Mouse (Mus musculus) bone marrow macrophage, adult 2 months (primary cell): ENCODE data around the gene Mob3b. TPM values are rescaled to one million over a fixed set of nuclear protein-coding genes. Genes with fewer than 3 reads are reported as not detected.

ENCODE experiments used
- H3K27ac ChIP-seq: 2 replicates; pipeline ENCODE4 v1.5.1; 2012; ENCODE audit warnings: low read depth, low read length; ENCODE audit not compliant: insufficient read depth
- H3K4me1 ChIP-seq: 2 replicates; pipeline ENCODE4 v1.6.1; 2012; ENCODE audit warnings: low read length; ENCODE audit not compliant: control insufficient read depth, insufficient read depth
- H3K4me3 ChIP-seq: 2 replicates; pipeline ENCODE4 v1.5.1; 2012; ENCODE audit warnings: mild to moderate bottlenecking, low read length, moderate library complexity; ENCODE audit not compliant: insufficient read depth
- CTCF ChIP-seq: IDR thresholded peaks from 2 replicates; pipeline ENCODE4 v1.5.1; 2012; ENCODE audit warnings: low read depth, mild to moderate bottlenecking, low read length, moderate library complexity
- POLR2A ChIP-seq: IDR thresholded peaks from 2 replicates; pipeline ENCODE4 v1.6.1; 2012; ENCODE audit warnings: mild to moderate bottlenecking, low read depth, low read length, borderline replicate concordance
- polyA plus RNA-seq: library from polyadenylated mRNA; stranded (reverse); fragments of >200 nt; gene quantifications from 2 replicates; pipeline ENCODE4 v1.2.4, GENCODE M21; 2012; ENCODE audit not compliant: missing spikeins, insufficient read depth, insufficient read length

Mob3b gene
- polyA plus RNA-seq, 1 experiment, result 11.4 TPM

DNA sequence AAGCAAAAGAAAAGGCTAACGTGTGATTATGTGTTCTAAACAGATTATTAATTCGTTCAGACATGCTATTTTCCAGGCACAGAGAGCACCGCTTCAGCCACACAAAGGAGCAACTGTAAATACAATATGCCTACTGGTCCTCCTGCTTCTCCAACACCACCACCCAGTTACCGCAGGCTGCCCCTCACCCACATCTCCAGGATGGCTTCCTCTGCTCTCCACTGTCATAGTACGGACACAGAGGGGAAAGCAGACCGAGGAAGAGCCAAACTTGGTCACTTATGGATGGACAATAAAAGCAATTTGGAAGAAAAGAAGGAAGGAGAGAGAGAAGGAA is 163.7 kb downstream of the Mob3b start:
- no peak for TF ChIP-seq POLR2A
- no peak for TF ChIP-seq CTCF
- Histone ChIP-seq H3K4me3 (no peak overlapping the region), H3K27ac (no peak overlapping the region), H3K4me1 (no peaks in the 10 kb centered on the region)

DNA sequence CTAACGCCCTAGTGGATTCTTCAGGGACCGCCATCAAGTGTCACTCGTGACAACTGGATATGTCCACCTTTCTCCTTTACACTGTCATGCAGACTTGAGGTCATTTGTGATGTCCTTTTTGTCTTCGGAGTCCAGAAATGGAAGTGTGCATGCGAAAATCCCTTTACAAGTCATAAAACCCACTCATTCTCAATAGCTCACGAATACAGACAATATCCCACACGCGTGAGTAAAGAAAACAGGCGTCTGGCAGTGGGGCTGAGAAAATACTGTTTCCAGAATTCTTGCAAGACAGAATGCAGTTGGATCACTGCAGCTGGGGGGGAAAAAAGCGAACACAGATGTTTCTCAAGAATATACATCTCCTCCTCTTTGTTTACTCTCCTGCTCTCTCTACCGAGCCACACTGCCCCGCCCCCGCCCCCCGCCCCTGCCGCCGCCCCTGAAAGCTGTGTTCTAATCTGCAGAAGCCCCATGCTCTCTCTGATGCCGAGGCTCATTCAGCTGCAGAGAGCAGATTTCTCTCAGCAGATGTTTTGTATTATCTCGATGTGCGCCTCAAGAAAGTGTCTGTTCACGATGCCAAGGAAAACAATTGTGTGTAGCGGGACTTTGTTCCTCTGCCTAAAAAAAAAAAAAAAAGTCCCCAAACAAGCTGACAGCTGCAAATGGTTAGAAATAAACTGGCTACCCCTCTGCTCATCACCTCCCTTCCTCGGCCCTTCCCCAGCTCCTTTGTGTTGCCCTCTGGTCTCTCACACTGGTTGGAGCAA is 164.2 kb downstream of the Mob3b start:
- H3K27ac ChIP-seq, result no peak overlapping the region
- no peak overlapping the region for H3K4me3 ChIP-seq
- no peak for TF ChIP-seq CTCF
- TF ChIP-seq POLR2A, result no peak
- no peaks in the 10 kb centered on the region for H3K4me1 ChIP-seq

DNA sequence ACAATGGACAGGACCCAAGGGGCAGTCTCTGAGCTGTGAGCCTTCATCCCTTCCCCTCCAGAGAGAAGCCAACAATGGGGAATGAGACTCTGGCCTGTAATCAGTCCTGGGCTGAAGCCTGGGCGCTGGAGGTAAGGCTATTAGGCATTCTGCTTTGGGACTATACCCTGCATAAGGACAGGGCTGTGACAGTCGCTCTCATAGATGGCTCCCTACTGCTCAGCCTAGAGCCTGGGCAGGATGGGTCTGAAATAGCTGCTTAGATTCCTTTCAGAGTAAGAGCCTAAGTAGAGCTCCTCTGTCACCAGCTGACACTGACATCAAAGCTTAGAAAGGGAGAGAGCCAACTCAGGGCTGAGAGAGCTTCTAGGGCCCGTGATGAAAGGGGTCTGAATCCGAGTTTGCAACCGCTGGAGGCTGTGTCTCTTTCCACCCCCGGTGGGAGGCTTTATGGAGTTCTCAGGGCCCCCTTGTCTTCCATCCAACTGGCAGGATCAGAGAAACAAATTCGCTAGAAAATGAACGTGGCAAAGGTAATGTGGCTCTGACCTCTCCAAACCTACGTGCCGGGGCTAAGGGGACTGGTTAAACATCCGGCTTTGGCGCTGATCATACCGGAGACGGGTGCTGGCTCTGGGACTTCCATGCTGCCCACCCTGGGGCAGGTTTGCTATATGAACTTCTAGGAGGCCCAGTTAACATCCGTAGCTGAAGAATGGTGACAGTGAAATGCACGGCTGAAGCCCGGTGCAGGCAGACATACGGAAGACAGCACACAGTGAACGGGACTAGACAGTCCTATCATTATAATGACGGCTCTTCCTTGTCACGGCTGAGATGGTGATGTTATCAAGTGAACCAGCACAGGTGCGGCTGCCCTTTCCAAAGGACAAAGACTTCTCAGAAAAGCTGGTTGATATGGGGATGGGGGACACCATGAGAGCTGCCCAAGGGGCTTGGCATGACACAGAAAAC is 165.1 kb downstream of the Mob3b start:
- no peak for TF ChIP-seq CTCF
- no peak for TF ChIP-seq POLR2A
- H3K27ac ChIP-seq, result no peak overlapping the region
- no peaks in the 10 kb centered on the region for H3K4me1 ChIP-seq
- no peak overlapping the region for H3K4me3 ChIP-seq

DNA sequence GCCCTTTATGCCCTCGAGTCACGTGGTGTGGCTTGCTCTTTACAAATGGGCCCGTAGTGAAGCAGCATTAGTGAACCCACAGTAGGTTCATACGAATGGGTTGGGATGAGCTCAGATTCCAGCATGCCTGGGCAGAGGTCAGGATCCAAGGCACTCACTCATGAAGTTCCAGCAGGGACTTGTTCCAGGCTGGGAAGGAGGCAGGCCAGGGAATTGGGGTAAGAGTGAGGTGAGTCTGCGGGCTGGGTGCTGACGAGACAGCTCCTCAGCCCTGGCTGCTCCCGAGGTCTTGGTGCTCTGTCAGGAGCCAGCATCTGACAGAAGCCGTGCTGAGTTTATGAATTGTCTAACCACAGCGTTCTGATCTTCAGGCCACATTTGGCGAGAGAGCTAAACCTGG is 166.2 kb downstream of the Mob3b start:
- TF ChIP-seq CTCF, result no peak
- TF ChIP-seq POLR2A, result no peak
- no peak overlapping the region for H3K27ac ChIP-seq
- no peaks in the 10 kb centered on the region for H3K4me1 ChIP-seq
- H3K4me3 ChIP-seq, result no peak overlapping the region

DNA sequence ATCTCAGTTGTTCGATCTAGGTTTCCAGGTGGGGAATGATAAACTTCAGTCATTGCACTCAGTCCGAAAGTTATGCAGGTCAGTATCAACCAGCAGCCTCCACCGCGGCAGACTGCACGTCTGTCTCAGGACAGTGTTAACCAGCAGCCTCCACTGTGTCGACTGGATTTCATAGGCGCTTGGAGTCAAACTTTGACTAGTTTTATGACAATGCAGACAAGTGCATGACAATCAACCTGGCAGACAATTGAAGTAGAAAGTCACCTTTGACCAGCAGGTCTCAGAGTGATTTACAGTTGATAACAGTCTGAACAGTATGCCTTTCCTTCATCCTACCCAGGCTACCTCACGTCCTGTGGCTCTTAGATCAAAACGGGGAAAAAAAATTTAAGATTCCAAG is 166.6 kb downstream of the Mob3b start:
- no peak overlapping the region for H3K27ac ChIP-seq
- no peaks in the 10 kb centered on the region for H3K4me1 ChIP-seq
- TF ChIP-seq POLR2A (no peak), CTCF (no peak)
- H3K4me3 ChIP-seq, result no peak overlapping the region

DNA sequence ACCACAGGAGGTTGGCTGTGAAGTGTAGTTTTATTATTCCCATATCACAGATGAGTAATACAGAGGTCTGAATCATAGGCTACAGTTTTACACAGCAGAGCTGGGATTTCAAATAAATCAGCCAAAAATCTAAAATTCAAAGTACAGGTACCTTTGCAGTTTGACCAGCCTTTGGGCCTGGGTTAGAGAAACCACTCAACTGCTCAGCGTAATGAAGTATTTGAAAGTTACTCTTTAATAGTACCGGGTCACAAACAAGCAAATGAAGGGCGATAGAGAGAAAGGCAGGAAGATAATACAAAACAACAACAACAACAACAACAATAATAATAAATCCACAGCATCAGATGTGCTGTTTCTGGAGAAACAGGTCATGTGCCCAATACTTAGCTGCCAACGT is 169.7 kb downstream of the Mob3b start:
- H3K27ac ChIP-seq, result no peak overlapping the region
- H3K4me3 ChIP-seq, result no peak overlapping the region
- no peaks in the 10 kb centered on the region for H3K4me1 ChIP-seq
- TF ChIP-seq POLR2A, result no peak
- no peak for TF ChIP-seq CTCF

DNA sequence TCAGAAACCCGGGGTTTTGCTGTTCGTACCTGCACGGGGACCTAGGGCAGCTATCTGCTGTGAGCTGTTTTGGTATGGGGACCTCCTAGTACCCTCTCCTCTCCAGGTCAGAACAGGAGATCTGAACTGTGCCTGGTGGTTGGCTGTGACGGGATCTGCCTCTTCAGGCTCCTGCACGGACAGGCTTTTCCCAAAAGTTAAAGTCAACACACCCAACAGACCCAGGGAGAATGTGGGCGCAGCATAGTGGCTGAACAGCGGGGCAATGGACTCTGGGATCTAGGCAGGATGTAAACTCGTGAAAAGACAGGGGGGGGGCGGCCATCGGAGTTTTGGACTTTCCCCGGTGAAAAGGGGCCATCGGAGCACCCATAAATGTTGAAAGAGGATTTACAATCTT is 170.2 kb downstream of the Mob3b start:
- H3K4me3 ChIP-seq, result no peak overlapping the region
- no peak overlapping the region for H3K27ac ChIP-seq
- no peak for TF ChIP-seq CTCF
- TF ChIP-seq POLR2A, result no peak
- no peaks in the 10 kb centered on the region for H3K4me1 ChIP-seq

DNA sequence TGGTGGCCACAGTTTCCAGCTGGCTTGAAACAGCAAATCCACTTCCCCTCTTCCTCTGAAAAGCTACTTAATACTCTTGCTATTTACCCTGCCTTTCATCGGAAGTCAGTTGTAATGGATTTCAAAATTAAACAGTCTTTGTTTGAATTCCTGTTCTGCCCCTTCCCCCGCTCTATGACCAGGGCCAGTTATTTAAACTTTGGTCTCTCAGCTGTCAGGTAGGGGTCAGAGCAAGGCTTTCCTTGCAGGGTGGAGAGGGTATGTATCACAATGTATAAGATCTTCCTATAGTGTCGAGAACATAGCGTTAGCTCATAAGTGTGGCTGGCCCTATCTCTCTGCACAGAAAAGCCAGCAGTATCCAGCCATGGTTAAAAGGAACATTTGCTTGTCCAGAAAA is 170.6 kb downstream of the Mob3b start:
- H3K4me1 ChIP-seq, result no peaks in the 10 kb centered on the region
- H3K27ac ChIP-seq, result no peak overlapping the region
- no peak for TF ChIP-seq POLR2A
- no peak for TF ChIP-seq CTCF
- H3K4me3 ChIP-seq, result no peak overlapping the region

DNA sequence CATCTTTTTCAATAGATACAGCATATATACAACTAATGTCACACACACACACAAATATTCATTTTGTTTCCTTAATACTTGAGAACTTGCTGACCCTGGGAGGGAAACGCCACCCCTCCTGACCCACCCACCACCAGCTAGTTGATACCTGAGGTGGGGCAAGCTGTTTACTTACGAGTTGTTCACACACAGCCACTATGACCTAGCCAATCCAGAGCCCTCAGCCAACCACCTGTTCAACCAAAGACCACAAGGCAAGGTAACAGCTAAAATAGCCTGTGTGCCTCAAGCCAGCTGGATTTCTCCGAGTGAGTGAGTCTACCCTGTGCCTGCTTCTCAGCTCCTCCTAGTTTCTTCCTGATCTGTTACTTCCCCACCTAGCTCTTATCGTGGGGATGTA is 172.9 kb downstream of the Mob3b start:
- no peaks in the 10 kb centered on the region for H3K4me1 ChIP-seq
- no peak overlapping the region for H3K4me3 ChIP-seq
- TF ChIP-seq POLR2A (no peak), CTCF (no peak)
- H3K27ac ChIP-seq, result no peak overlapping the region

DNA sequence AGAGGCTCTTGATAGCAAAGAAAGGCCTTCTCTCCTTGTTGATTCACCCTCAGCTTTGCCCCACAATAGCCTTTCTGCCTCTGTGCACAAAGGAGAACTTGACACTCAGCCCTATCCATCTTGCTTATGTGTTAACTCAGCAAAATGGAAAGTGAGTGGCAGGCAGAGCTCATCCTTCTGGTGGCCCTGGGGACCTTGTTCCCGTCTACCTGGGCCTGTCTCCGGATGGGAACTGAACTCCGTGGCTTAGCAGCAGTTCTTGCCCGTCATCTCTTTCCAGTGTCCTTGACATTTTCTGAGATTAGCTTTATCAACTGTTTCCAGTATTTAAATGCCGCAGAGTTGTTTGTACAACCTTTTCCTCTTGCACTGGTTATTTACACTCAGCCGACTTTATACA is 173.8 kb downstream of the Mob3b start:
- Histone ChIP-seq H3K27ac (no peak overlapping the region), H3K4me1 (no peaks in the 10 kb centered on the region), H3K4me3 (no peak overlapping the region)
- no peak for TF ChIP-seq CTCF
- TF ChIP-seq POLR2A, result no peak
